Mouse (Mus musculus): ENCODE results near the gene Mrpl12. TPM values are rescaled to one million over a fixed set of nuclear protein-coding genes. Genes with fewer than 3 reads are reported as not detected.
A peak's percentile ranks its signal among the peaks of the same experiment; 100 is the strongest.

Mrpl12 gene
- polyA plus RNA-seq, 1 experiment from 2014 or later: 111 TPM

- peaks cover 24% of the 10 kb centered on the region for H3K36me3 ChIP-seq
- ATAC-seq (replicated peaks): no peak
- H3K4me1 ChIP-seq: peaks cover 46% of the 10 kb centered on the region
- H3K27ac ChIP-seq (replicated peaks): no peak overlapping the region
- H3K27me3 ChIP-seq: no peaks in the 10 kb centered on the region
- no peak overlapping the region for H3K4me3 ChIP-seq
- 80% methylated on average over 4 of the region's 4 CpGs for WGBS
- H3K4me2 ChIP-seq (replicated peaks): no peak overlapping the region
- no peak overlapping the region for H3K9ac ChIP-seq (replicated peaks)
- no peaks in the 10 kb centered on the region for H3K9me3 ChIP-seq
These were observed 4.1 kb downstream of the Mrpl12 start for GRCm38 (mm10) chr11:120488516-120488915.

- Histone ChIP-seq H3K4me3 (no peak overlapping the region), H3K4me1 (peaks cover 43% of the 10 kb centered on the region), H3K27me3 (no peaks in the 10 kb centered on the region), H3K36me3 (peaks cover 24% of the 10 kb centered on the region), H3K4me2 (replicated peaks) (no peak overlapping the region), H3K9ac (replicated peaks) (no peak overlapping the region), H3K9me3 (no peaks in the 10 kb centered on the region), H3K27ac (replicated peaks) (peak overlapping the region; percentile 41)
- 57% methylated on average over 4 of the region's 4 CpGs for WGBS
- 0 out of 2 replicates have a peak, but pooled peaks have one; percentile 6 for ATAC-seq (replicated peaks)
These were observed 4.8 kb downstream of the Mrpl12 start for GRCm38 (mm10) chr11:120489054-120489761.

GRCm38 (mm10) chr11:120490291-120491046 lies 6.1 kb downstream of the Mrpl12 start:
- 0 out of 2 replicates have a peak overlapping the region, but pooled peaks have one; percentile 76 for H3K27ac ChIP-seq (replicated peaks)
- no peak for ATAC-seq (replicated peaks)

GRCm38 (mm10) chr11:120491317-120492023 lies 7.1 kb downstream of the Mrpl12 start, which contains the start of gene Slc25a10:
TSS of gene Slc25a10 (plus strand) at chr11:120491840.
- Histone ChIP-seq H3K4me3 (peak within 1 kb of the TSS; percentile 80), H3K27ac (replicated peaks) (peak within 1 kb of the TSS; percentile 76), H3K9me3 (no peaks in the 10 kb centered on the region), H3K36me3 (peaks cover 36% of the 10 kb centered on the region), H3K27me3 (no peaks in the 10 kb centered on the region), H3K4me1 (peaks cover 31% of the 10 kb centered on the region), H3K9ac (replicated peaks) (peak within 1 kb of the TSS; percentile 78), H3K4me2 (replicated peaks) (peak within 1 kb of the TSS; percentile 97)
- WGBS: under 1% methylated on average over 35 of the region's 35 CpGs
- peak; percentile 87 for ATAC-seq (replicated peaks)

More at GRCm38 (mm10) chr11:120490291-120491046, 6.1 kb downstream of the Mrpl12 start:
- H3K9me3 ChIP-seq: no peaks in the 10 kb centered on the region
- H3K4me2 ChIP-seq (replicated peaks): peak overlapping the region; percentile 97
- H3K36me3 ChIP-seq: peaks cover 30% of the 10 kb centered on the region
- H3K4me1 ChIP-seq: peaks cover 37% of the 10 kb centered on the region
- peak overlapping the region; percentile 78; the same call in 1 of the 2 replicates for H3K9ac ChIP-seq (replicated peaks)
- WGBS: 34% methylated on average over 4 of the region's 4 CpGs
- no peak overlapping the region for H3K4me3 ChIP-seq
- H3K27me3 ChIP-seq: no peaks in the 10 kb centered on the region

- no peaks in the 10 kb centered on the region for H3K27me3 ChIP-seq
- peak overlapping the region; percentile 78 for H3K9ac ChIP-seq (replicated peaks)
These were observed 7.8 kb downstream of the Mrpl12 start for GRCm38 (mm10) chr11:120492024-120492877.

GRCm38 (mm10) chr11:120492878-120493203 lies 8.4 kb downstream of the Mrpl12 start:
- peaks cover 28% of the 10 kb centered on the region for H3K36me3 ChIP-seq
- H3K9ac ChIP-seq (replicated peaks): peak overlapping the region; percentile 78
- H3K4me2 ChIP-seq (replicated peaks): peak overlapping the region; percentile 97
- peaks cover 31% of the 10 kb centered on the region for H3K4me1 ChIP-seq
- WGBS: 18% methylated on average over 3 of the region's 3 CpGs
- peak overlapping the region; percentile 42 for H3K27ac ChIP-seq (replicated peaks)
- no peaks in the 10 kb centered on the region for H3K9me3 ChIP-seq
- no peak for ATAC-seq (replicated peaks)
- H3K27me3 ChIP-seq: no peaks in the 10 kb centered on the region
- H3K4me3 ChIP-seq: peak overlapping the region; percentile 80

More at GRCm38 (mm10) chr11:120492024-120492877, 7.8 kb downstream of the Mrpl12 start:
- H3K27ac ChIP-seq (replicated peaks): peak overlapping the region; percentile 76
- peak overlapping the region; percentile 80 for H3K4me3 ChIP-seq
- peak overlapping the region; percentile 97 for H3K4me2 ChIP-seq (replicated peaks)
- peak; percentile 64 for ATAC-seq (replicated peaks)
- H3K9me3 ChIP-seq: no peaks in the 10 kb centered on the region
- peaks cover 31% of the 10 kb centered on the region for H3K4me1 ChIP-seq
- H3K36me3 ChIP-seq: peaks cover 34% of the 10 kb centered on the region
- under 1% methylated on average over 48 of the region's 48 CpGs for WGBS

- no peak for ATAC-seq (replicated peaks)
- no peaks in the 10 kb centered on the region for H3K27me3 ChIP-seq
- peak overlapping the region; percentile 42 for H3K27ac ChIP-seq (replicated peaks)
- H3K9me3 ChIP-seq: no peaks in the 10 kb centered on the region
- 40% methylated on average over 3 of the region's 3 CpGs for WGBS
- H3K4me2 ChIP-seq (replicated peaks): peak overlapping the region; percentile 97
- H3K36me3 ChIP-seq: peaks cover 24% of the 10 kb centered on the region
- peaks cover 31% of the 10 kb centered on the region for H3K4me1 ChIP-seq
- peak overlapping the region; percentile 80 for H3K4me3 ChIP-seq
- H3K9ac ChIP-seq (replicated peaks): peak overlapping the region; percentile 78; the same call in 1 of the 2 replicates
These were observed 8.9 kb downstream of the Mrpl12 start for GRCm38 (mm10) chr11:120493351-120493750.

GRCm38 (mm10) chr11:120493911-120494310 lies 9.5 kb downstream of the Mrpl12 start:
- H3K9me3 ChIP-seq: no peaks in the 10 kb centered on the region
- 0 out of 2 replicates have a peak overlapping the region, but pooled peaks have one; percentile 97 for H3K4me2 ChIP-seq (replicated peaks)
- H3K36me3 ChIP-seq: peaks cover 21% of the 10 kb centered on the region
- WGBS: 91% methylated on average over 3 of the region's 3 CpGs
- H3K27me3 ChIP-seq: no peaks in the 10 kb centered on the region
- no peak for ATAC-seq (replicated peaks)
- peaks cover 31% of the 10 kb centered on the region for H3K4me1 ChIP-seq
- H3K4me3 ChIP-seq: no peak overlapping the region; the same call in 1 of the 2 replicates
- no peak overlapping the region for H3K27ac ChIP-seq (replicated peaks)
- H3K9ac ChIP-seq (replicated peaks): no peak overlapping the region

- Histone ChIP-seq H3K36me3 (peaks cover 21% of the 10 kb centered on the region), H3K9ac (replicated peaks) (no peak overlapping the region), H3K27me3 (no peaks in the 10 kb centered on the region), H3K4me1 (peaks cover 15% of the 10 kb centered on the region), H3K4me2 (replicated peaks) (no peak overlapping the region), H3K9me3 (no peaks in the 10 kb centered on the region), H3K27ac (replicated peaks) (no peak overlapping the region), H3K4me3 (no peak overlapping the region)
- no peak for ATAC-seq (replicated peaks)
- 91% methylated on average over 3 of the region's 3 CpGs for WGBS
These were observed 13.0 kb downstream of the Mrpl12 start for GRCm38 (mm10) chr11:120497436-120497835.

- H3K9me3 ChIP-seq: no peaks in the 10 kb centered on the region
These were observed 13.8 kb downstream of the Mrpl12 start for GRCm38 (mm10) chr11:120498226-120498625.

GRCm38 (mm10) chr11:120498891-120499290 lies 14.5 kb downstream of the Mrpl12 start:
- Histone ChIP-seq H3K36me3 (peaks cover 21% of the 10 kb centered on the region), H3K27ac (replicated peaks) (no peak overlapping the region), H3K4me3 (no peak overlapping the region), H3K9ac (replicated peaks) (no peak overlapping the region), H3K4me2 (replicated peaks) (no peak overlapping the region), H3K4me1 (no peaks in the 10 kb centered on the region), H3K27me3 (no peaks in the 10 kb centered on the region), H3K9me3 (no peaks in the 10 kb centered on the region)
- 93% methylated on average over 5 of the region's 5 CpGs for WGBS
- ATAC-seq (replicated peaks): no peak

More at GRCm38 (mm10) chr11:120498226-120498625, 13.8 kb downstream of the Mrpl12 start:
- Histone ChIP-seq H3K4me1 (peaks cover 7% of the 10 kb centered on the region), H3K36me3 (peaks cover 21% of the 10 kb centered on the region), H3K4me3 (no peak overlapping the region), H3K27me3 (no peaks in the 10 kb centered on the region), H3K9ac (replicated peaks) (no peak overlapping the region), H3K4me2 (replicated peaks) (no peak overlapping the region), H3K27ac (replicated peaks) (no peak overlapping the region)
- WGBS: 93% methylated on average over 12 of the region's 12 CpGs
- no peak for ATAC-seq (replicated peaks)

Measured in forebrain, embryonic 15.5 days (tissue).